Mouse (Mus musculus): ENCODE measurements around the gene Fcgbp.

- TF ChIP-seq CTCF (IDR thresholded peaks at IDR 0.05; ENCODE audit: control insufficient read depth, insufficient read depth, low read length) (no peak), POLR2A (IDR thresholded peaks at IDR 0.05; ENCODE audit: borderline replicate concordance, control insufficient read depth, low read depth, low read length) (no peak)
These were observed 28.1 kb downstream of the Fcgbp start for GRCm38 (mm10) chr7:28099101-28099500.
